Mouse (Mus musculus) midbrain, embryonic 15.5 days (tissue): ENCODE measurements around the gene Gins2. TPM values are rescaled to one million over a fixed set of nuclear protein-coding genes. Genes with fewer than 3 reads are reported as not detected.
A peak's percentile ranks its signal among the peaks of the same experiment; 100 is the strongest.

Experiments used
- ATAC-seq: fragments of 200-750 bp; cut with Nextera tagmentation; replicated peaks from 2 replicates; pipeline ENCODE4 v1.8.0; 2017; ENCODE audit warnings: moderate TSS enrichment
- H3K27ac ChIP-seq: fragments of 300-500 bp; sonication (generic); 2 replicates; pipeline ENCODE4 v1.5.1; 2015; ENCODE audit warnings: mild to moderate bottlenecking, inconsistent platforms
- H3K27me3 ChIP-seq: fragments of 300-500 bp; sonication (generic); replicated peaks from 2 replicates; pipeline ENCODE4 v1.6.1; 2015; ENCODE audit warnings: inconsistent platforms
- H3K36me3 ChIP-seq: fragments of 300-500 bp; sonication (generic); replicated peaks from 2 replicates; pipeline ENCODE4 v1.6.1; 2015; ENCODE audit warnings: inconsistent platforms
- H3K4me1 ChIP-seq: fragments of 300-500 bp; sonication (generic); 2 replicates; pipeline ENCODE4 v1.6.1; 2015; ENCODE audit warnings: inconsistent platforms
- H3K4me2 ChIP-seq: fragments of 300-500 bp; sonication (generic); 2 replicates; pipeline ENCODE4 v1.6.1; 2015; ENCODE audit warnings: inconsistent platforms, mild to moderate bottlenecking, moderate library complexity
- H3K4me3 ChIP-seq: fragments of 300-500 bp; sonication (generic); 2 replicates; pipeline ENCODE4 v1.5.1; 2015; ENCODE audit warnings: mild to moderate bottlenecking, inconsistent platforms
- H3K9ac ChIP-seq: fragments of 300-500 bp; sonication (generic); 2 replicates; pipeline ENCODE4 v1.6.1; 2015; ENCODE audit warnings: mild to moderate bottlenecking, inconsistent platforms
- H3K9me3 ChIP-seq: fragments of 300-500 bp; sonication (generic); 2 replicates; pipeline ENCODE4 v1.6.1; 2016; ENCODE audit warnings: inconsistent platforms
- whole genome bisulfite sequencing: fragments of 180-500 bp; shearing (Covaris S2); methylation state at CpG from one replicate; pipeline ENCODE4 v1.1.7; 2015; ENCODE audit warnings: mixed read lengths; 5-methylcytosine and 5-hydroxymethylcytosine counted together
- polyA plus RNA-seq: library from polyadenylated mRNA; unstranded; fragments of >200 nt; fragmentation: Nextera tagmentation; extraction: Ambion mirVana; gene quantifications from 2 replicates; pipeline ENCODE4 v1.2.1, GENCODE M21; 2015

Gene Gins2
- polyA plus RNA-seq, 1 experiment from 2014 or later = 15.3 TPM

- WGBS = 54% methylated on average over 7 of the region's 7 CpGs
- no peak overlapping the region for H3K9ac ChIP-seq
Observed at GRCm38 (mm10) chr8:120620441-120620840, 31.3 kb upstream of the Gins2 start.

GRCm38 (mm10) chr8:120619235-120620180, 30.4 kb upstream of the Gins2 start:
- Histone ChIP-seq H3K4me3 (no peak overlapping the region), H3K9me3 (no peaks in the 10 kb centered on the region), H3K27me3 (no peaks in the 10 kb centered on the region), H3K4me2 (no peak overlapping the region), H3K27ac (no peak overlapping the region), H3K36me3 (no peaks in the 10 kb centered on the region), H3K4me1 (peaks cover 39% of the 10 kb centered on the region), H3K9ac (no peak overlapping the region)
- WGBS = 70% methylated on average over 11 of the region's 11 CpGs
- no peak for ATAC-seq

More at GRCm38 (mm10) chr8:120620441-120620840, 31.3 kb upstream of the Gins2 start:
- no peak for ATAC-seq
- Histone ChIP-seq H3K4me2 (no peak overlapping the region), H3K4me3 (no peak overlapping the region), H3K36me3 (no peaks in the 10 kb centered on the region), H3K9me3 (no peaks in the 10 kb centered on the region), H3K4me1 (peaks cover 39% of the 10 kb centered on the region), H3K27me3 (no peaks in the 10 kb centered on the region), H3K27ac (no peak overlapping the region)

- WGBS = 0% methylated on average over 6 of the region's 6 CpGs
- Histone ChIP-seq H3K36me3 (no peaks in the 10 kb centered on the region), H3K27ac (peak overlapping the region; percentile 79), H3K9ac (peak overlapping the region; percentile 17; the same call in 1 of the 2 replicates), H3K27me3 (no peaks in the 10 kb centered on the region), H3K9me3 (no peaks in the 10 kb centered on the region), H3K4me2 (no peak overlapping the region; the same call in 1 of the 2 replicates), H3K4me1 (peaks cover 39% of the 10 kb centered on the region), H3K4me3 (no peak overlapping the region)
- peak; percentile 34; the same call in 1 of the 2 replicates for ATAC-seq
Observed at GRCm38 (mm10) chr8:120618110-120618509, 29.0 kb upstream of the Gins2 start.

GRCm38 (mm10) chr8:120616663-120617626, 27.8 kb upstream of the Gins2 start:
- WGBS = 13% methylated on average over 7 of the region's 8 CpGs
- no peaks in the 10 kb centered on the region for H3K27me3 ChIP-seq
- no peak overlapping the region for H3K9ac ChIP-seq
- no peak overlapping the region for H3K4me2 ChIP-seq
- H3K27ac ChIP-seq = peak overlapping the region; percentile 72
- H3K4me1 ChIP-seq = peaks cover 36% of the 10 kb centered on the region
- no peaks in the 10 kb centered on the region for H3K36me3 ChIP-seq
- peak; percentile 75 for ATAC-seq
- no peaks in the 10 kb centered on the region for H3K9me3 ChIP-seq
- no peak overlapping the region for H3K4me3 ChIP-seq

- no peak for ATAC-seq
- H3K4me3 ChIP-seq = no peak overlapping the region
- no peaks in the 10 kb centered on the region for H3K27me3 ChIP-seq
- H3K9ac ChIP-seq = no peak overlapping the region
- no peaks in the 10 kb centered on the region for H3K9me3 ChIP-seq
- 94% methylated on average over 3 of the region's 3 CpGs for WGBS
- peaks cover 28% of the 10 kb centered on the region for H3K4me1 ChIP-seq
- H3K36me3 ChIP-seq = no peaks in the 10 kb centered on the region
- no peak overlapping the region for H3K27ac ChIP-seq
- no peak overlapping the region for H3K4me2 ChIP-seq
Observed at GRCm38 (mm10) chr8:120614491-120614890, 25.4 kb upstream of the Gins2 start.

- no peak overlapping the region for H3K4me3 ChIP-seq
- ATAC-seq = no peak
- WGBS = 90% methylated on average over 6 of the region's 6 CpGs
- H3K9me3 ChIP-seq = no peaks in the 10 kb centered on the region
- no peak overlapping the region for H3K27ac ChIP-seq
- H3K4me2 ChIP-seq = no peak overlapping the region
- H3K36me3 ChIP-seq = no peaks in the 10 kb centered on the region
- H3K4me1 ChIP-seq = peaks cover under 1% of the 10 kb centered on the region; the same call in 1 of the 2 replicates
- H3K27me3 ChIP-seq = no peaks in the 10 kb centered on the region
- H3K9ac ChIP-seq = no peak overlapping the region
Observed at GRCm38 (mm10) chr8:120610824-120611223, 21.7 kb upstream of the Gins2 start.

GRCm38 (mm10) chr8:120607885-120608284, 18.8 kb upstream of the Gins2 start:
- no peak overlapping the region for H3K27ac ChIP-seq
- peaks cover 2% of the 10 kb centered on the region for H3K4me1 ChIP-seq
- H3K9ac ChIP-seq = no peak overlapping the region
- no peak overlapping the region for H3K4me2 ChIP-seq
- no peak for ATAC-seq
- 13% methylated on average over 7 of the region's 7 CpGs for WGBS
- no peak overlapping the region for H3K4me3 ChIP-seq
- H3K36me3 ChIP-seq = no peaks in the 10 kb centered on the region
- H3K9me3 ChIP-seq = no peaks in the 10 kb centered on the region
- H3K27me3 ChIP-seq = no peaks in the 10 kb centered on the region

GRCm38 (mm10) chr8:120607460-120607859, 18.4 kb upstream of the Gins2 start:
- no peak for ATAC-seq
- H3K36me3 ChIP-seq = no peaks in the 10 kb centered on the region
- H3K9me3 ChIP-seq = no peaks in the 10 kb centered on the region
- no peaks in the 10 kb centered on the region for H3K27me3 ChIP-seq
- WGBS = 78% methylated on average over 9 of the region's 9 CpGs
- H3K4me3 ChIP-seq = no peak overlapping the region
- H3K4me2 ChIP-seq = no peak overlapping the region
- peaks cover 6% of the 10 kb centered on the region for H3K4me1 ChIP-seq
- H3K9ac ChIP-seq = no peak overlapping the region
- H3K27ac ChIP-seq = no peak overlapping the region

- Histone ChIP-seq H3K4me1 (peaks cover 6% of the 10 kb centered on the region), H3K9ac (no peak overlapping the region), H3K4me3 (no peak overlapping the region), H3K4me2 (no peak overlapping the region), H3K27me3 (no peaks in the 10 kb centered on the region), H3K36me3 (no peaks in the 10 kb centered on the region), H3K27ac (0 out of 2 replicates have a peak overlapping the region, but pooled peaks have one; percentile 1), H3K9me3 (no peaks in the 10 kb centered on the region)
- ATAC-seq = no peak
- 36% methylated on average over 6 of the region's 6 CpGs for WGBS
Observed at GRCm38 (mm10) chr8:120602672-120603071, 13.6 kb upstream of the Gins2 start.

- Histone ChIP-seq H3K4me1 (peaks cover 6% of the 10 kb centered on the region), H3K36me3 (no peaks in the 10 kb centered on the region), H3K9ac (no peak overlapping the region), H3K9me3 (no peaks in the 10 kb centered on the region), H3K4me2 (no peak overlapping the region), H3K27ac (no peak overlapping the region), H3K4me3 (no peak overlapping the region), H3K27me3 (no peaks in the 10 kb centered on the region)
- WGBS = 54% methylated on average over 7 of the region's 7 CpGs
- no peak for ATAC-seq
Observed at GRCm38 (mm10) chr8:120599504-120599903, 10.4 kb upstream of the Gins2 start.

- Histone ChIP-seq H3K36me3 (no peaks in the 10 kb centered on the region), H3K27ac (no peak overlapping the region), H3K4me3 (no peak overlapping the region), H3K4me2 (no peak overlapping the region), H3K4me1 (peaks cover 6% of the 10 kb centered on the region), H3K9ac (no peak overlapping the region), H3K27me3 (no peaks in the 10 kb centered on the region), H3K9me3 (no peaks in the 10 kb centered on the region)
- WGBS = 25% methylated on average over 24 of the region's 24 CpGs
- ATAC-seq = no peak
Observed at GRCm38 (mm10) chr8:120598579-120598978, 9.5 kb upstream of the Gins2 start.

GRCm38 (mm10) chr8:120595963-120596362, 6.9 kb upstream of the Gins2 start:
- no peaks in the 10 kb centered on the region for H3K9me3 ChIP-seq
- H3K9ac ChIP-seq = no peak overlapping the region
- H3K36me3 ChIP-seq = no peaks in the 10 kb centered on the region
- H3K4me1 ChIP-seq = no peaks in the 10 kb centered on the region
- H3K4me2 ChIP-seq = no peak overlapping the region
- 11% methylated on average over 5 of the region's 5 CpGs for WGBS
- H3K4me3 ChIP-seq = no peak overlapping the region
- H3K27me3 ChIP-seq = no peaks in the 10 kb centered on the region
- no peak for ATAC-seq
- no peak overlapping the region for H3K27ac ChIP-seq
